Mouse (Mus musculus) kidney, adult 18-20 months (tissue): ENCODE results near the gene Tbc1d32.
"Not testable (repeated sequence)": the region's sequence is repeated elsewhere in the genome, so short reads cannot be mapped to it uniquely, and the experiment has no call there.

Experiments
- DNase-seq: peaks from one replicate; pipeline ENCODE4 v3.0.0; 2021

Tbc1d32 gene

GRCm38 (mm10) chr10:56228568-56229209, at the start of gene Tbc1d32:
Tbc1d32 (minus strand) TSS chr10:56228689.
- peak; percentile 91 for DNase-seq

- DNase-seq = no peak
These were observed 666 bp downstream of the Tbc1d32 start for GRCm38 (mm10) chr10:56227771-56228275.

DNA sequence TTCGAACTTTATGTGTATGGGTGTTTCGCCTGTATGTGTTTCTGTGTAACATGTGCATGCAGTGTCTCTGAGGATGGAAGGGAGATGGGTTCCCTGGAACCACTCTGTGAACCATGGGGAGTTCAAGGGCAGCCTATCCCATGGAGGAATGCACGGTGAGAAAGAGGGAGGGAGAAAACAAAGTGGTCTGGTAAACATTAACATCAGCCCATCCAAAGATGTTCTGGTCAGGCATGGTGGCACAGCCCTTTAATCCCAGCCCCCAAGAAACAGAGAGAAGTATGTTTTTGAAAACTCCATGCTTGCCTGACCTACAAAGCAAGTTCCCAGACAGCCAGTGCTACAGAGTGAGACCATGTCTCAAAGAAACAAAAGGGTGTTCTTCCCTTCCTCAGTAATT, 12.7 kb downstream of the Tbc1d32 start:
- no peak for DNase-seq

GRCm38 (mm10) chr10:56210343-56210742, 18.1 kb downstream of the Tbc1d32 start:
- no peak for DNase-seq

DNA sequence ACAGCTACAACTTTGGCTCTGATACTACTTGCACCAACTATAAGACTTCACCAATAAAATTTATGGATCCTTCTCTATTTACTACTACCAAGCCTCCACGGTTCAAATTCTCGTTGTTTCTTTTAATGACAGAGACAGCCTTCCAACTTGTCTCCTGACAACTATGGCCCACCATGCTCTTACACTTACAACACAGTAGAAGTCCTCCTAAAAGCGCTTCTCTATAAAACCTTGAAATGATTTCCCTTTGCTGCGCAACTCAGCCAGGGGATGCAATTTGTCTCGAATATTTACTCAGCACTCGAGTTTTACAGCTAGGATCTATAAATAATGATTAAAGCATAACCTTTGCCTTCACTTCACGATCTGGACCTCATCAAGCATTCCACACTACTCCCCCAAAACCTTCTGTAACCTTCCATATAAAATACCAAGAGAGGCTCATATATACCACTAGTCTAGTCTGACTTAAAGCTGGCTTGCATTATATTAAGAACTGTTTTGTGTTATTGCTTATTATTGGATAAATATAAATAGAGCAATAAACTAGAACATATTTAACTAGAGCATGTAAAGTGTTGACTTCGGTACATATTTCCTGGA, 21.6 kb downstream of the Tbc1d32 start:
- DNase-seq = no peak

DNA sequence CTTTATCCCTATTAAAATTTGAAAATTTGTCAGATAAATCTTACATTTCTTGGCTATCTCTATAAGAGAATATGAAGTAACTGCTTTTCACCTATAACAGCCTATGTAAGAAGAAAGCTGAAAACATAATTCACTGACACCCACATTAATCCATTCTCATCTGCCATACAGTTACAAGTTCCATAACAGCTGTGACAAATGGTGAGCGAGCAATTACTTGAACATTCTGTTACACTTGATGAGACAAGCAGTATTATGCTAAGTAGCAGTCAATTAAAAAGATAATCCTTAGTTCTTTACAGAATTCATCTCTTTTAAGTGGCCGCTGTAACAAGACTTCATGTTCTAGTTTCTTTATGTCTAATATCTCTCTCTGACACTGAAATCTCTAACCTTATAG, 24.1 kb downstream of the Tbc1d32 start:
- no peak for DNase-seq

- DNase-seq = no peak
These were observed 28.6 kb downstream of the Tbc1d32 start for GRCm38 (mm10) chr10:56199902-56200301.

DNA sequence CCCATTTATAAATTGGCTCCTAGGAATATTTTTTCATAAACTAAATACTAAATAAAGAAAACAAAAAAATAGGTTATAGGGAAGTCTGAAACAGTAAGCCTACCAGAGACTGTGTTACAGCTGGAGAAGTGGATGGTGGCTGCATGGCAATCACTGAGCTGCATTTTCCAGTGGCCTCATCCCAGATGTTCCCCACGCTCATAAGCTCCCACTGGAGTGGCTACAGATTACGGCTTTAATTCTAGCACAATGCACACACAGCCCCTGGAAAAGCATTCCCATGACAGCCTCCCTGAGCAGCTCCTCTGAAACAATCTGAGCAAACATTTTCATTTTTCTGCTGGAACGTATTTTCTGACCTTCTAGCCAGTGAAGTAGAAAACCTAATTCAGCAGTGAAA, 29.8 kb downstream of the Tbc1d32 start:
- no peak for DNase-seq

GRCm38 (mm10) chr10:56194310-56194709, 34.2 kb downstream of the Tbc1d32 start:
- DNase-seq = no peak

- DNase-seq = no peak
These were observed 46.8 kb downstream of the Tbc1d32 start for GRCm38 (mm10) chr10:56181727-56182126.

GRCm38 (mm10) chr10:56173184-56173583, 55.3 kb downstream of the Tbc1d32 start:
- no peak for DNase-seq

- not testable (repeated sequence) for DNase-seq
These were observed 60.8 kb downstream of the Tbc1d32 start for GRCm38 (mm10) chr10:56167721-56168120.

DNA sequence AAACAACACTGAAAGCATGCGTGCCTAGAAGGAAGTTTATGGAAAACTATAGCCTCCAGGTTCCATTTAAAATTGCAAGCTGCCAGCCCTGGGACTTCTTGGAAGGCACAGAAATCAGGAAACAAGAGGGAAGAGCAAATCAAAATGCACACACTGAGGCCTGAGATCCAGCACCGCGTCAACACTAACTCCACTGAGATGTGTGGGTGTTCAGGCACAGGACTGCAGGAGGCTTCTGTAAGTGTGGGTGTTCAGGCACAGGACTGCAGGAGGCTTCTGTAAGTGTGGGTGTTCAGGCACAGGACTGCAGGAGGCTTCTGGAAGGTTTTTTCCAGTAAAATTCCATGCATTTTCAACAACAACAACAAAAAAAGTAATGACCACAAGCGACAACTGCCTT, 62.7 kb downstream of the Tbc1d32 start:
- DNase-seq = no peak

- DNase-seq = no peak
These were observed 64.1 kb downstream of the Tbc1d32 start for GRCm38 (mm10) chr10:56164411-56164810.

- DNase-seq = no peak
These were observed 69.7 kb downstream of the Tbc1d32 start for GRCm38 (mm10) chr10:56158748-56159147.

DNA sequence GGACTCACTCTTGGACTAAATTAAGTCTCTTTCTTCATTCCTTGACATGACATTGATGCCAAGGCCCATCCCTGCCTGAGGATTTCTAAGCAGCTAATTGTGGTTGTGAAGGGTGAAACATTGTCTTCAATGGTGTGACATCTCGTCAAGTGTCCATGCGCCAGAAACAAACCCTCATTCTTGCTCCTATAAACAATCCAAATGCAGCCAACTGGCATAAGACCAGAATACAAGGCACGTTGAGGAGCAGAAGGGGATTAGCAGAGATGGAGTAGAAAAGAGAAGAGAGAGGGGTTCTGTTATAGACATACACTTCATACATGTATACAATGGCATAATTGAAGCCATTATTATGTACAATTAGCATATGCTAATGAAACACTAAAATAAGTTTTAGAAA, 70.3 kb downstream of the Tbc1d32 start:
- no peak for DNase-seq

GRCm38 (mm10) chr10:56156956-56157355, 71.5 kb downstream of the Tbc1d32 start:
- DNase-seq = no peak

- DNase-seq = no peak
These were observed 79.6 kb downstream of the Tbc1d32 start for GRCm38 (mm10) chr10:56148920-56149319.

DNA sequence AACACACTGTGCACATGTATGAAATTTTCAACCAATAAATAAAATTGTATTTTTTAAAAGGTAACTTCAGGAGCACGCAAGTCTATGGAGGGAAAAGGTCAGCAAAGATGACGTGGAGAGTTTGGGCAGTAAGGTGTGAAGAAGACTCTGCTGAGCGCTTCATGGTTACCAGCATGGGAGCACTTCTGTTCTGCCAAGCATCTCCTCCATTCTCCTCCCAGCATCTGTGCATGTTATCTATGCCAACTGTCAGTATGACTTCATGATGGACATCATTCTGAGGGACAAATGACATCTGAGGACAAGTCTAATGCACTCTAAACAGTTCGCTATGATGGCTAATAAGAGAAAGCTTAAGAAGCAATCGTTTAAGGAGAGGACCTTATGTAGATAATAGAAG, 91.3 kb downstream of the Tbc1d32 start:
- DNase-seq = no peak

DNA sequence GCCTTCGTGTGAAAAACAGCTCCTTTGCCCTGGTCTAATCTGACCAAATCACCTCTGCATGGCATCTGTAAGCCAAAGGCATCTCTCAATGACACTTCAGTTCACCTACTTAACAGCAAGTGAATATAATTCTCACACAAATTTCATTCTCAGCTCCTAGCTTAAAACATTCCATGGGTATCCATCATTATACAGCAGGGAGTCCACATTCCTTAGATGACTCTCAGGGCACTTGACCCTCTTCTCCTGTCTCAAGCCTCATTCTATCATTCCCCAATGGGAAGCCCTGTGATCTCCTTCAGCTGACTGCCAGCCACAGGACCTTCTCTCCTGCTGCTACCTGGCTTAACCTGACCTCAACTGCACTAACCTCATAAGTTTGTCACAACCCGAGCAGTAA, 98.8 kb downstream of the Tbc1d32 start:
- DNase-seq = no peak

GRCm38 (mm10) chr10:56126972-56127371, 101.5 kb downstream of the Tbc1d32 start:
- DNase-seq = no peak

DNA sequence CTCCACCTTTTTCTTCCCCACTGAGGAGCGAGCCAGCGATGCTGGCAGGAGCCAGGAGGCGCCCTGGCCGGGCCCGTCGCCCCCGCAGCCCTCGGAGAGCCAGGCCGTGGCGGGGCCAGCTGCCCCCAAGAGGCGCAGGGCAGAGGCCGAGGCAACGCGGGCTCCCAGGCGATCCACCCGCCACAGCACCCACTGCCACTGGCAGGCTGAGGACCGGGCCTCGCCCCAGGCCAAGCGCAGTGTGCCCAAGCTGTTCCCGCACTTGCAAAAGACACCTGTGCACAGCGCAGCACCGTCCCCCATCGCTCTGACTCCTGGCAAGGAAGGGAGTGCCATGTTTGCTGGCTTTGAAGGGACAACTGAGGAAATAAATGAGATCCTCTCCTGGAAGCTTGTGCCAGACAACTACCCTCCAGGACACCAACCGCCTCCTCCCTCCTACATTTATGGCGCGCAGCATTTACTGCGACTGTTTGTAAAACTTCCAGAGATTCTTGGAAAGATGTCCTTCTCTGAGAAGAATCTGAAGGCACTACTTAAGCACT, 112.8 kb downstream of the Tbc1d32 start:
- DNase-seq = no peak

- peak; percentile 57 for DNase-seq
These were observed 113.4 kb downstream of the Tbc1d32 start for GRCm38 (mm10) chr10:56114951-56115635.

GRCm38 (mm10) chr10:56106996-56107334, 121.5 kb downstream of the Tbc1d32 start:
- no peak for DNase-seq
